Mouse (Mus musculus): ENCODE data around the gene Gprc6a. TPM values are rescaled to one million over a fixed set of nuclear protein-coding genes. Genes with fewer than 3 reads are reported as not detected.

Gprc6a gene
- not detected for polyA plus RNA-seq (2012; fragmentation: generic; extraction: Trizol)

DNA sequence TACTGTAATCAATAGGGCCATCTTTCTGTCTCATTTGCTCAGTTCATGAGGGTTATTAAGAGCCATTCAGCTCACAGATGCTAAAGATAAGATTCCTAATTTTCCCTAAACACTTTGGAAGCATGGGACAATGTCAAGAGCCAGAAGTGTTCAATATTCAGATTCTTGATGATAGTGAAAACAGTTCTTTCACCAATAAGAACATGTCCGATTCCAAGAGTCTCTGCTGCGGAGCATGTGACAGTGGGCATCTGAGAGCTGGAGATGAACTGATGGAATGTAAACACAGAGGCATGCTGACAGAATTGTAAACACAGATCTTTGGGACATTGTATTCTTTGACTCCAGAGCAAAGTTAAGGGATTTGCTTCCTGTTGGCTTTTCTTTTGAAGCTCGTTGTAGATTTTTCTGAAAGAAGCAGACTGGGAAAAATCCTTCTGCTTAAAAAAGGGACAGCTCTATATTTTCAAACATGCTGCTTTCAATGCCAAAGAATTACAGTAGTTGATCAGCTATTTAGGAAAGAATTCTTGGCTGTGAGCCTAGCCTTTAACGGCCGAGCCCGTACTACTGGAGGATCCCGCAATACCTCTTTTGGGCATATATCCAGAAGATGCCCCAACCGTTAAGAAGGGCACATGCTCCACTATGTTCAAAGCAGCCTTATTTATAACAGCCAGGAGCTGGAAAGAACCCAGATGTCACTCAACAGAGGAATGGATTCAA, at the start of gene Gprc6a:
Gprc6a (minus strand) TSS at position 51 of the 726 bp plus-strand sequence.
- H3ac ChIP-seq (ENCODE audit: control insufficient read depth, insufficient read length): no peak within 1 kb of the TSS
- H3K4me3 ChIP-seq: no peak within 1 kb of the TSS
- no peaks in the 10 kb centered on the region for H3K27me3 ChIP-seq (ENCODE audit: control insufficient read depth, insufficient read depth, insufficient read length)
- H3K4me2 ChIP-seq (ENCODE audit: low read depth): no peak within 1 kb of the TSS
- TF ChIP-seq E2F4 (IDR thresholded peaks at IDR 0.05; ENCODE audit: insufficient read depth) (no peak), SRF (IDR thresholded peaks at IDR 0.05; ENCODE audit: control insufficient read depth, insufficient read length, low read depth) (no peak), TCF3 (IDR thresholded peaks at IDR 0.05; ENCODE audit: insufficient read length, low read depth) (no peak), POLR2AphosphoS2 (IDR thresholded peaks at IDR 0.05; ENCODE audit: insufficient read length, low read depth) (no peak), POLR2A (IDR thresholded peaks at IDR 0.05; ENCODE audit: insufficient read length, low read depth) (no peak), MYOG (IDR thresholded peaks at IDR 0.05; ENCODE audit: control insufficient read depth in 1 of 3, insufficient read depth in 1 of 3, insufficient read length in 2 of 3, low read depth in 2 of 3) (no peak), TCF12 (IDR thresholded peaks at IDR 0.05; ENCODE audit: insufficient read depth, poor library complexity, severe bottlenecking) (no peak), REST (IDR thresholded peaks at IDR 0.05; ENCODE audit: insufficient read depth, insufficient read length) (no peak)
- no peaks in the 10 kb centered on the region for H3K79me2 ChIP-seq (ENCODE audit: control insufficient read depth, insufficient read depth)
- H3K36me3 ChIP-seq (ENCODE audit: control insufficient read depth, insufficient read depth): no peaks in the 10 kb centered on the region

DNA sequence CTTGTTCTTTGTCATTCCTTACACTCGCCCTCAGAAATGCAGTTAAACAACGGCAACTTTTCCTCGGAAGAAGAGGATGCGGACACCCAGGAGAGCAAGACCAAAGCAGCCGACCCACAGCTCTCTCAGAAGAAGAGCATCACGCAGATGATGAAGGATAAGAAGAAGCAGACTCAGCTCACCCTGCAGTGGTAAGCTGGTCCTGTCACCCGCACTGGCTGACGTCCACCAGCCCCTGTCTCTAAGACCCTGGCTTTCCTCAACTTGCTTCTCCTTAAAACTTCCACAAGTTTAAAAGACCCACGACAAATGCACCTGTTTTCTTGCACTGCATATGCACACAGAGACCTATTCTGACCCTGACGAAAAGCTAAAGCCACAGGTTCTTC, 47.0 kb upstream of the Gprc6a start:
- no peaks in the 10 kb centered on the region for H3K79me2 ChIP-seq (ENCODE audit: control insufficient read depth, insufficient read depth)
- H3K27me3 ChIP-seq (ENCODE audit: control insufficient read depth, insufficient read depth, insufficient read length): peaks cover 10% of the 10 kb centered on the region
- no peak overlapping the region for H3ac ChIP-seq (ENCODE audit: control insufficient read depth, insufficient read length)
- H3K4me3 ChIP-seq: no peak overlapping the region
- H3K36me3 ChIP-seq (ENCODE audit: control insufficient read depth, insufficient read depth): no peaks in the 10 kb centered on the region
- no peak for TF ChIP-seq E2F4 (IDR thresholded peaks at IDR 0.05; ENCODE audit: insufficient read depth)
- TF ChIP-seq TCF12 (IDR thresholded peaks at IDR 0.05; ENCODE audit: insufficient read depth, poor library complexity, severe bottlenecking): no peak
- TF ChIP-seq POLR2A (IDR thresholded peaks at IDR 0.05; ENCODE audit: insufficient read length, low read depth): no peak
- no peak for TF ChIP-seq POLR2AphosphoS2 (IDR thresholded peaks at IDR 0.05; ENCODE audit: insufficient read length, low read depth)
- TF ChIP-seq CEBPB (IDR thresholded peaks at IDR 0.05; ENCODE audit: insufficient read depth, poor library complexity, severe bottlenecking): no peak
- TF ChIP-seq SRF (IDR thresholded peaks at IDR 0.05; ENCODE audit: control insufficient read depth, insufficient read length, low read depth): no peak
- TF ChIP-seq TCF3 (IDR thresholded peaks at IDR 0.05; ENCODE audit: insufficient read length, low read depth): no peak
- TF ChIP-seq REST (IDR thresholded peaks at IDR 0.05; ENCODE audit: insufficient read depth, insufficient read length): no peak
- no peak for TF ChIP-seq USF1 (IDR thresholded peaks at IDR 0.05; ENCODE audit: low read depth)
- TF ChIP-seq MYOD1 (IDR thresholded peaks at IDR 0.05; ENCODE audit: control insufficient read depth in 1 of 3, insufficient read length in 2 of 3, low read depth in 2 of 3): no peak
- no peak overlapping the region for H3K4me2 ChIP-seq (ENCODE audit: low read depth)

DNA sequence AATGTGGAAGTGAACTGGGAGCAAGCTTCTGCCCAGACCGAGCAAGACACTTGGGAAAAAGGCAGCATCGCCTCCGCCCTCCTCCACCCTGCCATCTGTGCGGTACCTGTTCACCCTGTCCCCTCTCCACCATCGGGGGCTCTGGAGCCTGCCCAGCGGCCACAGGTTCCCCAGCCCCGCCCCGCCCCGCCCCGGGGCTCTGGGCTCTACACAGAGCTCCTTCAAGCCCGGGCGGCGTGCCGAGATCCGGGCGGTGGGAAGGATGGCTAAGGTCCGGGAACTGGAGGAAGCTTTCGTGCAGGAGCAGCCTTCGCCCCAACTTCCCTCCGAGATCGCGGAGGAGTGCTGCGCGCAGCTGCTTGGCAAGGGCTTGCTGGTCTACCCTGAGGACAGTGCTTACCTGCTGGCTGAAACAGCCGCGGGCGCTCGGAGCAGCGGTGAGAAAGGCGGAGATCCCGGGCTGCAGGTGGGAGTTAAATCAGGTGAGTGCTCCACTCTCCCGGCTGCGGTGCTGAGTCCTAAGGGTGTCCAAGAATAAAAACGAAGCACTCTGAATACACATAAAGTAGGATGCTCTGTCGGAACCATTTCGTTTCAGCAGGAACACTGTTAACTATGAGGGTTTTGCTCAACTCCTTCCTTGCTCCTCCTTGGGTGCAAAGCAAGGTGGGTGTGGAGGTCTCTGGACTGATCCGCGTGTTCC, 46.4 kb upstream of the Gprc6a start, which contains the start of gene Rfx6:
Rfx6 (plus strand) TSS at position 209 of the 703 bp plus-strand sequence.
- Histone ChIP-seq H3ac (ENCODE audit: control insufficient read depth, insufficient read length) (no peak within 1 kb of the TSS), H3K4me2 (ENCODE audit: low read depth) (no peak within 1 kb of the TSS), H3K27me3 (ENCODE audit: control insufficient read depth, insufficient read depth, insufficient read length) (peaks cover 10% of the 10 kb centered on the region), H3K36me3 (ENCODE audit: control insufficient read depth, insufficient read depth) (no peaks in the 10 kb centered on the region), H3K4me3 (no peak within 1 kb of the TSS), H3K79me2 (ENCODE audit: control insufficient read depth, insufficient read depth) (no peaks in the 10 kb centered on the region)
- TF ChIP-seq TCF12 (IDR thresholded peaks at IDR 0.05; ENCODE audit: insufficient read depth, poor library complexity, severe bottlenecking) (no peak), SRF (IDR thresholded peaks at IDR 0.05; ENCODE audit: control insufficient read depth, insufficient read length, low read depth) (no peak), POLR2A (IDR thresholded peaks at IDR 0.05; ENCODE audit: insufficient read length, low read depth) (no peak), CEBPB (IDR thresholded peaks at IDR 0.05; ENCODE audit: insufficient read depth, poor library complexity, severe bottlenecking) (no peak)

DNA sequence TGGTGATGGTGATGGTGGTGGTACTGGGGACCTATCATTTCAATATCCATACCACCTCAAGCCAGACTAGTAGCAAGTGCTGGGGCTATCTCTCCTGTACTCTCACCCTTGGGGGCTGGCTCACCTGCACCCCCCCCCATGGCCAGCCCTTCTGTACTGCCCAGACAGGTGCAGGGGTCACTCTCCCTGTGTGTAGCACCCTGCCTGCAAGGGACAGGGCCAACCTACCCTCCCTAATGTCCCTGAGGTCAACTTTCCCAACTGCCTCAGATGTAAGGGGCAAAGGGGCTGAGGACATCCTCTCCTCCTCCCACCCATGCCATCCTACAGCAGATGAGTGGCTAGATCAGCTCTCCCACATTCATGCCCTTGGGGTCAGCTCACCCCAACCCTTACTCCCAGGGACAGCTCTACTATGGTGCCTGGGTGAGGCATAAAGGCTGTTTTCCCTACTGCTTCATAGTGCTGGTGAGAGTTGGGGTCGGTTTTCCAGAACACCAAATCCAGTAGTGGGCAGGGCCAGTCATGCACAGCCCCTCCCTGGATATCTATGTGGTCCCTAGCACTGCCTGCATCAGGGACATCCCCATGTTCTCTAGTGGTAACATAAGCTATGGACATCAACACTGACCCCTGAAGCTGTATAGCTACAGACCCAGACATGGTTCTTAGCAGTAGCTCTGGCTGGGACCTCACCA, 41.0 kb upstream of the Gprc6a start:
- H3K4me3 ChIP-seq: no peak overlapping the region
- H3K36me3 ChIP-seq (ENCODE audit: control insufficient read depth, insufficient read depth): no peaks in the 10 kb centered on the region
- no peak overlapping the region for H3K4me2 ChIP-seq (ENCODE audit: low read depth)
- TF ChIP-seq MYOD1 (IDR thresholded peaks at IDR 0.05; ENCODE audit: control insufficient read depth in 1 of 3, insufficient read length in 2 of 3, low read depth in 2 of 3): no peak
- H3K79me2 ChIP-seq (ENCODE audit: control insufficient read depth, insufficient read depth): no peaks in the 10 kb centered on the region
- H3ac ChIP-seq (ENCODE audit: control insufficient read depth, insufficient read length): no peak overlapping the region
- peaks cover 4% of the 10 kb centered on the region for H3K27me3 ChIP-seq (ENCODE audit: control insufficient read depth, insufficient read depth, insufficient read length)

DNA sequence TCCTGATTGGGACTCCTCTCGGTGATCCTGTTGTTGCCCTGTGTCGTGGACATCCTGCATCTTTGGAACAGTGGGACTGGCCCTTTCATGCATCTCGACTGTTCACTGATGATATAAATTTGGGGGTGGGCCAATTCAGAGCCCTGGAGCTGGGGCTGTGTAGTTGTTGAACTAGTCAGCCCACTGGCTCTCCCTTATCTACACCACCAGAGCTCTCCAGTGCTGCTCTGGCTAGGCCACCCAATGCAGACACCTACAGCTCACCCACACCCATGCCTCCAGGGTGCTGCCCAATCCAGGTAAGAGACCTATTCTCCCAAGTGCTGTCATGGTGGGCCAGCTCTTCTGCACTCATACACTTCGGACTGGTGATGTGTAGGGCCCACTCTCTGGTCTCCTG, 40.3 kb upstream of the Gprc6a start:
- no peak overlapping the region for H3ac ChIP-seq (ENCODE audit: control insufficient read depth, insufficient read length)
- H3K36me3 ChIP-seq (ENCODE audit: control insufficient read depth, insufficient read depth): no peaks in the 10 kb centered on the region
- peaks cover 3% of the 10 kb centered on the region for H3K27me3 ChIP-seq (ENCODE audit: control insufficient read depth, insufficient read depth, insufficient read length)
- H3K4me3 ChIP-seq: no peak overlapping the region
- H3K79me2 ChIP-seq (ENCODE audit: control insufficient read depth, insufficient read depth): no peaks in the 10 kb centered on the region
- no peak overlapping the region for H3K4me2 ChIP-seq (ENCODE audit: low read depth)
- TF ChIP-seq POLR2A (IDR thresholded peaks at IDR 0.05; ENCODE audit: insufficient read length, low read depth) (no peak), REST (IDR thresholded peaks at IDR 0.05; ENCODE audit: insufficient read depth, insufficient read length) (no peak), SRF (IDR thresholded peaks at IDR 0.05; ENCODE audit: control insufficient read depth, insufficient read length, low read depth) (no peak), POLR2AphosphoS2 (IDR thresholded peaks at IDR 0.05; ENCODE audit: insufficient read length, low read depth) (no peak), USF1 (IDR thresholded peaks at IDR 0.05; ENCODE audit: low read depth) (no peak), MYOD1 (IDR thresholded peaks at IDR 0.05; ENCODE audit: control insufficient read depth in 1 of 3, insufficient read length in 2 of 3, low read depth in 2 of 3) (no peak), CEBPB (IDR thresholded peaks at IDR 0.05; ENCODE audit: insufficient read depth, poor library complexity, severe bottlenecking) (no peak), TCF12 (IDR thresholded peaks at IDR 0.05; ENCODE audit: insufficient read depth, poor library complexity, severe bottlenecking) (no peak)
